Mouse (Mus musculus) liver, embryonic 15.5 days (tissue): Measurements from ENCODE around the gene Ptcd2. TPM values are rescaled to one million over a fixed set of nuclear protein-coding genes. Genes with fewer than 3 reads are reported as not detected.

ENCODE experiments used
- ATAC-seq: fragments of 200-750 bp; cut with Nextera tagmentation; 2 replicates; pipeline ENCODE4 v1.8.0; 2017; ENCODE audit warnings: moderate number of reproducible peaks, mild to moderate bottlenecking, moderate library complexity; ENCODE audit not compliant: insufficient read depth
- H3K27ac ChIP-seq: fragments of 300-500 bp; sonication (generic); replicated peaks from 2 replicates; pipeline ENCODE4 v1.5.1; 2015; ENCODE audit warnings: mild to moderate bottlenecking, inconsistent platforms
- H3K27me3 ChIP-seq: fragments of 300-500 bp; sonication (generic); 2 replicates; pipeline ENCODE4 v1.6.1; 2015; ENCODE audit warnings: mild to moderate bottlenecking, inconsistent platforms
- H3K36me3 ChIP-seq: fragments of 300-500 bp; sonication (generic); replicated peaks from 2 replicates; pipeline ENCODE4 v1.6.1; 2015; ENCODE audit warnings: moderate library complexity, mild to moderate bottlenecking, inconsistent platforms
- H3K4me1 ChIP-seq: fragments of 300-500 bp; sonication (generic); replicated peaks from 2 replicates; pipeline ENCODE4 v1.6.1; 2015; ENCODE audit warnings: inconsistent platforms
- H3K4me2 ChIP-seq: fragments of 300-500 bp; sonication (generic); 2 replicates; pipeline ENCODE4 v1.6.1; 2015; ENCODE audit warnings: moderate library complexity, mild to moderate bottlenecking, inconsistent platforms
- H3K4me3 ChIP-seq: fragments of 300-500 bp; sonication (generic); replicated peaks from 2 replicates; pipeline ENCODE4 v1.5.1; 2015; ENCODE audit warnings: mild to moderate bottlenecking, inconsistent platforms
- H3K9ac ChIP-seq: fragments of 300-500 bp; sonication (generic); 2 replicates; pipeline ENCODE4 v1.6.1; 2015; ENCODE audit warnings: moderate library complexity, mild to moderate bottlenecking, inconsistent platforms
- H3K9me3 ChIP-seq: fragments of 300-500 bp; sonication (generic); replicated peaks from 2 replicates; pipeline ENCODE4 v1.6.1; 2016; ENCODE audit warnings: inconsistent platforms
- WGBS: fragments of 180-500 bp; shearing (Covaris S2); methylation state at CpG from one replicate; pipeline ENCODE4 v1.1.7; 2015; ENCODE audit warnings: mixed read lengths; ENCODE audit not compliant: insufficient replicate concordance; 5-methylcytosine and 5-hydroxymethylcytosine counted together
- polyA plus RNA-seq: library from polyadenylated mRNA; unstranded; fragments of >200 nt; fragmentation: Nextera tagmentation; extraction: Ambion mirVana; gene quantifications from 2 replicates; pipeline ENCODE4 v1.2.1, GENCODE M21; 2015

Gene Ptcd2
- polyA plus RNA-seq, 1 experiment from 2014 or later, result 26.2 TPM

DNA sequence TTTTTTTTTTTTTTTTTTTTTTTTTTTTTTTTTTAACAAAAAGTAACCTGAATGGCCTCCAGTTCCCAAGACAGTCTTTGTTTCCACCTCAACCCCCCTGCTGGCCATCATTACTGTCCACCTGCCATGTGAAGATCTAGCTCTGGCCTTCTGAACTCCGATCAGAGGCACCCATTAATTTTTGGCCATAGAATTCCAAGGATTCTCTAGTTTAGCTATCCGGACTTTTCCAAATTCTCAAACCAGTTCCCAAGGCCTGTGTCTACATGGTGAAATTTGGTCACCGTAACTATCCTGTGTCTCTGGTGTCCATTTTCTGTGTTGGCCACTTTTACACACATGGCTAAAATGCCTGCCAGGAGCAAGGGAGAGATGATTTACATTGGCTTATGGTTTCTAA lies 67.0 kb downstream of the Ptcd2 start:
- H3K4me3 ChIP-seq, result no peak overlapping the region
- no peaks in the 10 kb centered on the region for H3K27me3 ChIP-seq
- no peak overlapping the region for H3K27ac ChIP-seq
- no peaks in the 10 kb centered on the region for H3K4me1 ChIP-seq
- no peak for ATAC-seq
- WGBS, result 70% methylated on average over 3 of the region's 3 CpGs
- no peak overlapping the region for H3K9ac ChIP-seq
- no peak overlapping the region for H3K4me2 ChIP-seq
- H3K9me3 ChIP-seq, result no peaks in the 10 kb centered on the region
- no peaks in the 10 kb centered on the region for H3K36me3 ChIP-seq

DNA sequence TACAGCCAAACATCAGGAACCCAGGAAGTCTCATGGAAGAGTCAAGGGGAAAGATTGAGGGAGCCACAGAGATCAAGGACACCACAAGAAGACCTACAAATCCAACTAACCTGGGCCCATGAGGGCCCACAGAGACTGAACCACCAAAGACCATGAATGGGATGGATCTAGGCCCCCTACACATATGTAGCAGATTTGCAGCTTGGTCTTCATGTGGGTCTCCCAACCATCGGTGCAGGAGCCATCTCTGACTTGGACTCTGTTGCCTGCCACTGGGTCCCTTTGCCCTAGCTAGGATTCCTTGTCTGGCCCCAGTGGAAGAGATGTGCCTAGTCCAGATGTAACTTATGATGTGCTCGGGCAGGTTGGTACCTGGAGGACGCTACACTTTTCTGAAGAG lies 72.5 kb downstream of the Ptcd2 start:
- H3K36me3 ChIP-seq, result no peaks in the 10 kb centered on the region
- no peaks in the 10 kb centered on the region for H3K9me3 ChIP-seq
- no peak overlapping the region for H3K4me3 ChIP-seq
- H3K4me2 ChIP-seq, result no peak overlapping the region
- H3K27ac ChIP-seq, result no peak overlapping the region
- H3K9ac ChIP-seq, result no peak overlapping the region
- 62% methylated on average over 3 of the region's 3 CpGs for WGBS
- no peak for ATAC-seq
- no peaks in the 10 kb centered on the region for H3K27me3 ChIP-seq
- H3K4me1 ChIP-seq, result no peaks in the 10 kb centered on the region

Other genes starting within 250 kb of the Ptcd2 start
- gene Zfp366, start 159.9 kb downstream of the Ptcd2 start, polyA plus RNA-seq, result 0.14 and 0.21 TPM in 2 replicates
- 25.9 and 28.0 TPM in 2 replicates for gene Mrps27, start 81 bp upstream of the Ptcd2 start, polyA plus RNA-seq
- gene Map1b, start 171.8 kb upstream of the Ptcd2 start, polyA plus RNA-seq, result 2.8 and 3.0 TPM in 2 replicates